In the genomic region with DNA sequence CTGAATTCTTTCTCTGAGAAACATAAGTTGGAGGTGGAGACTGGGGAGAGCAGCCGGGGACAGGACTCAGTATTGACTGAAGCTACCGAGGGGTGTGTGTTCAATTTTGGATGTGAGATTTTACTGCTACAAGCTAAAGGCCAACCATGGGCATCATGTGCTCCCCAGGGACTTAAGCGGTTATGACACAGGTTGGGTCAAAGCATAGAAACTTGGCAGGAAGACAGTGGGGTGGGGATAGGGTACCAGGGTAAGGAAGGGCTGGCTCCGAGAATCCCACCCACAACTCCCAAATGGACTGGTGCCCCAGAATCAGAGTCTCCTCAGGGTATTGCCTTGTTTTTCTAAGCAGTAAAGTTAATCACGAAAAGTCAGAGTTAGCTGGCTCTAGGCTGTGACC, we compare ENCODE assay signal across 14 mouse cellular contexts.
"Had no signal": no experiment of that assay in that cellular context is flagged by ENCODE, and none has a peak within 500 bp of the region (broad histone marks: within the 10 kb centered on the region; RNA-seq: fewer than 3 reads in every experiment).

No protein-coding gene starts in this region.

- H3K27ac ChIP-seq: limb, embryonic 12.5 days; liver, embryonic 13.5 days; lung, embryonic 15.5 days; macrophage; stomach, postnatal 0 days had no signal

- H3K36me3 ChIP-seq: limb, embryonic 12.5 days; liver, embryonic 13.5 days; lung, embryonic 15.5 days had no signal

- H3K27me3 ChIP-seq: liver, embryonic 13.5 days; lung, embryonic 15.5 days had no signal

- ATAC-seq: liver, postnatal 0 days; midbrain, embryonic 16.5 days had no signal

- H3K4me1 ChIP-seq: liver, embryonic 13.5 days; lung, embryonic 15.5 days had no signal

- H3K4me2 ChIP-seq: limb, embryonic 12.5 days; liver, embryonic 13.5 days; lung, embryonic 15.5 days; midbrain, embryonic 11.5 days had no signal

- H3K9ac ChIP-seq: limb, embryonic 12.5 days; liver, embryonic 13.5 days; liver, postnatal 0 days; lung, embryonic 15.5 days had no signal

- H3K4me3 ChIP-seq: limb, embryonic 12.5 days; liver, embryonic 13.5 days; lung, embryonic 15.5 days; megakaryocyte, embryonic 14.5 days had no signal

- DNase-seq: kidney, postnatal 25 days; liver; liver, embryonic 13.5 days; liver, postnatal 0 days; lung, postnatal 14 days; right cerebral cortex, postnatal 25 days; thymus, postnatal 4 days had no signal

- H3K9me3 ChIP-seq: limb, embryonic 12.5 days; liver, embryonic 13.5 days; lung, embryonic 15.5 days; megakaryocyte, embryonic 14.5 days had no signal
